Mouse (Mus musculus): ENCODE measurements around the gene Msrb3.

DNA sequence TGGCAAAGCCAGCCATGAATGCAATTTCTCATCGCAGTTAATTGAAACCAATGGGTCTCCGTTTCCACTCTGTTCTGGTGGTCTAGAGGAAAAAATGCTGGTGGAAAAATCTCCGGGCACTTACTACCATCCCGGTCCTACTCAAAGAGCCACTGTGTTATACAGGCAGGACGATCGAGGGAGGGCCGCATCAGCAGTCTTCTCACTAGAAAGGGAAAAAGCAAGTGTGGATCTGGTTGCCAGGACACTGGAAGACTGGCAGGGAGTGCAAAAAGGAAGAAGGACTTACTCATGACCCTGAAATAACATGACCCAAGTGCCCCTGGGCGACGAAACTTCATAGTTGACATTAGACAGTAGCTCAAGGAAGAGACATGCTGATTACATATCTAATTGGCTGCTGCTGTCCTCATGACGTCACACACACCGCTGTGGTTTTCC is 147.1 kb downstream of the Msrb3 start:
- TF ChIP-seq MYC (IDR thresholded peaks at IDR 0.05; ENCODE audit: low read depth, low read length), result no peak
- no peak for TF ChIP-seq ETS1 (conservative IDR thresholded peaks at IDR 0.05; ENCODE audit: low read depth, low read length)
- TF ChIP-seq USF2 (conservative IDR thresholded peaks at IDR 0.05; ENCODE audit: low read depth, low read length), result no peak
- no peak for TF ChIP-seq NRF1 (IDR thresholded peaks at IDR 0.05; ENCODE audit: low read depth, low read length)
- TF ChIP-seq USF1 (IDR thresholded peaks at IDR 0.05; ENCODE audit: low read depth, low read length), result no peak
- no peak for TF ChIP-seq CTCF (conservative IDR thresholded peaks at IDR 0.05 in 1 of 2, IDR thresholded peaks at IDR 0.05 in 1 of 2; ENCODE audit: low read depth in 2 of 2, low read length in 2 of 2)
- TF ChIP-seq EP300 (IDR thresholded peaks at IDR 0.05; ENCODE audit: low read length), result no peak
- no peak for TF ChIP-seq POLR2A (IDR thresholded peaks at IDR 0.05; ENCODE audit: low read depth, low read length)
- TF ChIP-seq MAX (IDR thresholded peaks at IDR 0.05; ENCODE audit: low read length), result no peak
- no peak for TF ChIP-seq MAFK (IDR thresholded peaks at IDR 0.05; ENCODE audit: insufficient replicate concordance, low read length)
- TF ChIP-seq ZC3H11A (IDR thresholded peaks at IDR 0.05; ENCODE audit: low read depth, low read length), result no peak
- no peak for TF ChIP-seq CHD2 (IDR thresholded peaks at IDR 0.05; ENCODE audit: low read length)
- TF ChIP-seq ZMIZ1 (IDR thresholded peaks at IDR 0.05; ENCODE audit: low read depth, low read length), result no peak
